In genomic region chr5:106966443-106966842, GRCm38 (mm10) we compare ENCODE assay signal across 17 mouse cellular contexts. TPM values are rescaled to one million over a fixed set of nuclear protein-coding genes. Genes with fewer than 3 reads are reported as not detected.
"Had no signal": no experiment of that assay in that cellular context is flagged by ENCODE, and none has a peak within 500 bp of the region (broad histone marks: within the 10 kb centered on the region; RNA-seq: fewer than 3 reads in every experiment).

No protein-coding gene starts in this region.

- ATAC-seq: intestine, embryonic 16.5 days; midbrain, embryonic 16.5 days had no signal

- H3K9ac ChIP-seq: kidney, embryonic 15.5 days; limb, embryonic 12.5 days; neural tube, embryonic 13.5 days had no signal

- H3K27ac ChIP-seq: kidney, embryonic 15.5 days; limb, embryonic 12.5 days; midbrain, embryonic 10.5 days; neural tube, embryonic 13.5 days had no signal

- H3K9me3 ChIP-seq: kidney, embryonic 15.5 days; limb, embryonic 12.5 days; midbrain, embryonic 10.5 days; neural tube, embryonic 13.5 days had no signal

- H3K4me3 ChIP-seq: kidney, embryonic 15.5 days; limb, embryonic 12.5 days; midbrain, embryonic 10.5 days; neural tube, embryonic 13.5 days had no signal

- H3K27me3 ChIP-seq: kidney, embryonic 15.5 days; limb, embryonic 12.5 days; neural tube, embryonic 13.5 days had no signal

- DNase-seq: kidney, adult 2 months; kidney, postnatal 14 days; layer of hippocampus, adult 9-11 months; lung, postnatal 4 days; retina, postnatal 1 day; right cerebral cortex, postnatal 4 days; spleen, adult 18-20 months; thymus, adult 18-20 months; thymus, postnatal 14 days had no signal

- H3K4me2 ChIP-seq: kidney, embryonic 15.5 days; limb, embryonic 12.5 days; neural tube, embryonic 13.5 days had no signal

RNA-seq across cellular contexts. Expression of gene Hfm1, which starts 40.3 kb away (rescaled TPM):
- total RNA-seq: liver, adult 2 months; megakaryocyte, adult 5-6 weeks had no signal
- polyA plus RNA-seq: kidney, adult 2 months; liver, adult 2 months had no signal
